Mouse (Mus musculus) liver, embryonic 14.5 days (tissue): ENCODE results near the gene Dcun1d4.

Experiments
- CTCF ChIP-seq: IDR thresholded peaks from 2 replicates; pipeline ENCODE4 v1.5.1; 2016; ENCODE audit warnings: antibody characterized with exemption, low read depth, control low read depth
- EP300 ChIP-seq: IDR thresholded peaks from 2 replicates; pipeline ENCODE4 v1.6.1; 2016; ENCODE audit warnings: antibody characterized with exemption, low read depth

GRCm38 (mm10) chr5:73571395-73572156 is 90.8 kb downstream of the Dcun1d4 start:
- TF ChIP-seq EP300: no peak
- TF ChIP-seq CTCF: no peak
